Mouse (Mus musculus) layer of hippocampus, postnatal 10 days (tissue): ENCODE results near the gene Lrrc47. TPM values are rescaled to one million over a fixed set of nuclear protein-coding genes. Genes with fewer than 3 reads are reported as not detected.
A peak's percentile ranks its signal among the peaks of the same experiment; 100 is the strongest.

ENCODE experiments used
- DNase-seq, 2 experiments: peaks; one replicate each; pipeline ENCODE4 v3.0.0; 2021; ENCODE audit warnings: low spot score in 2 of 2
- total RNA-seq, 2 experiments: library from RNA; stranded (reverse); gene quantifications; 2 replicates each; pipeline ENCODE4 v1.2.3; 2021

The Lrrc47 gene
- total RNA-seq, 2 experiments from 2014 or later, result 57.3 to 64.8 TPM

GRCm38 (mm10) chr4:154022844-154023243 is 11.3 kb downstream of the Lrrc47 start:
- DNase-seq, result peak in 1 of 2 experiments; percentile 32

- peak in 1 of 2 experiments; percentile 30 for DNase-seq
These were observed 12.4 kb downstream of the Lrrc47 start for GRCm38 (mm10) chr4:154023754-154024601.

- DNase-seq, result peak in 1 of 2 experiments; percentile 17
These were observed 13.4 kb downstream of the Lrrc47 start for GRCm38 (mm10) chr4:154024729-154025521.

- peak; percentile 66 to 70 for DNase-seq
These were observed 14.3 kb downstream of the Lrrc47 start, which contains the start of gene Smim1 for GRCm38 (mm10) chr4:154025641-154026440. Gene Smim1 (minus strand): TSS chr4:154026230.

GRCm38 (mm10) chr4:154026441-154026761 is 14.9 kb downstream of the Lrrc47 start:
- no peak for DNase-seq

- no peak for DNase-seq
These were observed 16.5 kb downstream of the Lrrc47 start for GRCm38 (mm10) chr4:154028066-154028465.

- DNase-seq, result no peak
These were observed 17.1 kb downstream of the Lrrc47 start for GRCm38 (mm10) chr4:154028646-154029045.

GRCm38 (mm10) chr4:154037123-154037522 is 25.6 kb downstream of the Lrrc47 start:
- DNase-seq, result no peak

- no peak for DNase-seq
These were observed 31.0 kb downstream of the Lrrc47 start, which contains the start of gene Ccdc27 for GRCm38 (mm10) chr4:154042577-154042976. Gene Ccdc27 (minus strand): TSS chr4:154042677.

- DNase-seq, result no peak
These were observed 34.3 kb downstream of the Lrrc47 start for GRCm38 (mm10) chr4:154045837-154046236.

GRCm38 (mm10) chr4:154051401-154051800 is 39.9 kb downstream of the Lrrc47 start:
- DNase-seq, result no peak

- no peak for DNase-seq
These were observed 41.5 kb downstream of the Lrrc47 start for GRCm38 (mm10) chr4:154053065-154053464.

- DNase-seq, result no peak
These were observed 44.0 kb downstream of the Lrrc47 start for GRCm38 (mm10) chr4:154055482-154055881.

- no peak for DNase-seq
These were observed 44.5 kb downstream of the Lrrc47 start for GRCm38 (mm10) chr4:154056046-154056445.

GRCm38 (mm10) chr4:154056661-154057060 is 45.1 kb downstream of the Lrrc47 start:
- no peak for DNase-seq

GRCm38 (mm10) chr4:154057696-154058095 is 46.2 kb downstream of the Lrrc47 start:
- DNase-seq, result no peak

- peak in 1 of 2 experiments; percentile 33 for DNase-seq
These were observed 53.6 kb downstream of the Lrrc47 start for GRCm38 (mm10) chr4:154064827-154065773.

GRCm38 (mm10) chr4:154070896-154071295 is 59.4 kb downstream of the Lrrc47 start:
- DNase-seq, result peak in 1 of 2 experiments; percentile 31
